Mouse (Mus musculus): Measurements from ENCODE around the gene Rpl12. TPM values are rescaled to one million over a fixed set of nuclear protein-coding genes. Genes with fewer than 3 reads are reported as not detected.

Gene Rpl12
- total RNA-seq, 1 experiment: 2,117 TPM

GRCm38 (mm10) chr2:33014877-33015276, 53.5 kb downstream of the Rpl12 start:
- in situ Hi-C loops (cut with MboI; ENCODE audit: low sequenced_read_pairs in 2 of 2, unreplicated experiment in 2 of 2): no loop called here
- H3K9me3 ChIP-seq (ENCODE audit: control insufficient read depth, insufficient read depth, low read depth, low read length): no peaks in the 10 kb centered on the region
- no peak overlapping the region for H3K9ac ChIP-seq (ENCODE audit: insufficient read depth, low read depth, low read length, poor library complexity, severe bottlenecking)
- TF ChIP-seq HCFC1 (IDR thresholded peaks at IDR 0.05; ENCODE audit: borderline replicate concordance, insufficient read depth, low read length) (no peak), CHD2 (IDR thresholded peaks at IDR 0.05; ENCODE audit: low read depth, low read length) (no peak), ZC3H11A (IDR thresholded peaks at IDR 0.05; ENCODE audit: borderline replicate concordance, low read depth, low read length) (no peak), ZNF384 (IDR thresholded peaks at IDR 0.05; ENCODE audit: low read depth, low read length) (no peak), MAFK (IDR thresholded peaks at IDR 0.05; ENCODE audit: insufficient read depth, low read depth, low read length) (no peak)
- H3K4me1 ChIP-seq (ENCODE audit: control insufficient read depth in 2 of 2, insufficient read depth in 2 of 2, low read length in 2 of 2, poor library complexity in 1 of 2): no peaks in the 10 kb centered on the region
- no peak overlapping the region for H3K27ac ChIP-seq (ENCODE audit: insufficient read depth, low read depth, low read length, poor library complexity, severe bottlenecking)
- no peaks in the 10 kb centered on the region for H3K36me3 ChIP-seq (ENCODE audit: control insufficient read depth, insufficient read depth, low read length, poor library complexity, severe bottlenecking)
- no peak for DNase-seq (ENCODE audit: low read depth, low spot score)
- no peak overlapping the region for H3K4me3 ChIP-seq (ENCODE audit: insufficient read depth in 1 of 2, low read depth in 1 of 2, low read length in 2 of 2, poor library complexity in 1 of 2, severe bottlenecking in 1 of 2)

Other genes with a start within 250 kb of the Rpl12 start
- gene Cdk9, start 248.5 kb upstream of the Rpl12 start, total RNA-seq (2012; rRNA removed): 68.0 and 72.4 TPM in 2 replicates
- 1.7 and 1.8 TPM in 2 replicates for gene Sh2d3c, start 240.5 kb upstream of the Rpl12 start, total RNA-seq (2012; rRNA removed)
- gene 6330409D20Rik, start 220.5 kb upstream of the Rpl12 start, total RNA-seq (2012; rRNA removed): not detected in 2 replicates
- gene Tor2a, start 204.3 kb upstream of the Rpl12 start, total RNA-seq (2012; rRNA removed): 75.9 and 124 TPM in 2 replicates
- 0.94 and 2.2 TPM in 2 replicates for gene Ttc16, start 185.9 kb upstream of the Rpl12 start, total RNA-seq (2012; rRNA removed)
- gene Ptrh1, start 185.8 kb upstream of the Rpl12 start, total RNA-seq (2012; rRNA removed): 14.9 and 20.9 TPM in 2 replicates
- gene Cfap157, start 177.1 kb upstream of the Rpl12 start, total RNA-seq (2012; rRNA removed): 0.32 TPM in 1 of 2 replicates, not detected in the other
- gene Stxbp1, start 114.3 kb upstream of the Rpl12 start, total RNA-seq (2012; rRNA removed): 4.0 and 6.6 TPM in 2 replicates
- 65.3 and 90.0 TPM in 2 replicates for gene Fam129b, start 85.4 kb upstream of the Rpl12 start, total RNA-seq (2012; rRNA removed)
- gene Lrsam1, start 55 bp downstream of the Rpl12 start, total RNA-seq (2012; rRNA removed): 16.7 and 27.7 TPM in 2 replicates
- 25.7 and 77.9 TPM in 2 replicates for gene Slc2a8, start 20.5 kb downstream of the Rpl12 start, total RNA-seq (2012; rRNA removed)
- gene Garnl3, start 170.1 kb downstream of the Rpl12 start, total RNA-seq (2012; rRNA removed): 8.5 and 17.7 TPM in 2 replicates